Mouse (Mus musculus): ENCODE results near the gene Actr5. TPM values are rescaled to one million over a fixed set of nuclear protein-coding genes. Genes with fewer than 3 reads are reported as not detected.

The Actr5 gene
- polyA plus RNA-seq, 1 experiment, result 6.4 TPM

DNA sequence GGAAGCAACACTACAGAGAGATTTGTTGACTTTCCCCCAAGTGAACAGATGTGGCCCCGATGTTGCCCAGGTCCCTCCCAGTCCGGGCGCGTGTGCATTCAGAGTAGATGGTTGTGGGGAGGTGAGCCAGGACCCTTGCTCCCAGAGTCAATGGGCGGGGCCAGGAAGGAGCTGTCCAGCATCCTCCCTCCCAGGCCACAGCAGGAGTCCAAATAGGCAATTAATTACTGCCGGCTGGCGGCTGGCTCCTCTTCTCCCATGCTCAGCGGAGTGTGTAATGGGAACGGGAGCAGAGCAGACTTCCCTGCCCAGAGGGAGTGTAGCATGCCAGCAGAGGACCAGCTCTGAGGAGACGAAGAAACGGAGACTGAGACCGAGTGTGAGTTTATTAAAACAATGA is 29.6 kb upstream of the Actr5 start:
- DNase-seq, result peak; percentile 68
- TF ChIP-seq CTCF (conservative IDR thresholded peaks at IDR 0.05; ENCODE audit: insufficient read depth, insufficient read length, low read depth, low read length), result no peak
- no peak for TF ChIP-seq POLR2A (IDR thresholded peaks at IDR 0.05; ENCODE audit: low read depth, low read length)
- WGBS, result 2% methylated on average over 12 of the region's 12 CpGs
- Histone ChIP-seq H3K4me3 (ENCODE audit: insufficient read depth, low read depth, low read length) (no peak overlapping the region), H3K4me1 (ENCODE audit: control insufficient read depth, insufficient read depth, low read length) (no peaks in the 10 kb centered on the region), H3K27me3 (replicated peaks; ENCODE audit: control insufficient read depth, insufficient read depth, low read length) (no peaks in the 10 kb centered on the region), H3K36me3 (ENCODE audit: control insufficient read depth, insufficient read depth, low read length) (no peaks in the 10 kb centered on the region), H3K27ac (ENCODE audit: insufficient read depth, low read depth, low read length) (no peak overlapping the region)

GRCm38 (mm10) chr2:158595577-158595976 is 29.1 kb upstream of the Actr5 start:
- Histone ChIP-seq H3K36me3 (ENCODE audit: control insufficient read depth, insufficient read depth, low read length) (no peaks in the 10 kb centered on the region), H3K27me3 (replicated peaks; ENCODE audit: control insufficient read depth, insufficient read depth, low read length) (no peaks in the 10 kb centered on the region), H3K4me3 (ENCODE audit: insufficient read depth, low read depth, low read length) (no peak overlapping the region), H3K27ac (ENCODE audit: insufficient read depth, low read depth, low read length) (no peak overlapping the region), H3K4me1 (ENCODE audit: control insufficient read depth, insufficient read depth, low read length) (no peaks in the 10 kb centered on the region)
- 19% methylated on average over 7 of the region's 7 CpGs for WGBS
- no peak for TF ChIP-seq POLR2A (IDR thresholded peaks at IDR 0.05; ENCODE audit: low read depth, low read length)
- no peak for TF ChIP-seq CTCF (conservative IDR thresholded peaks at IDR 0.05; ENCODE audit: insufficient read depth, insufficient read length, low read depth, low read length)
- DNase-seq, result no peak

DNA sequence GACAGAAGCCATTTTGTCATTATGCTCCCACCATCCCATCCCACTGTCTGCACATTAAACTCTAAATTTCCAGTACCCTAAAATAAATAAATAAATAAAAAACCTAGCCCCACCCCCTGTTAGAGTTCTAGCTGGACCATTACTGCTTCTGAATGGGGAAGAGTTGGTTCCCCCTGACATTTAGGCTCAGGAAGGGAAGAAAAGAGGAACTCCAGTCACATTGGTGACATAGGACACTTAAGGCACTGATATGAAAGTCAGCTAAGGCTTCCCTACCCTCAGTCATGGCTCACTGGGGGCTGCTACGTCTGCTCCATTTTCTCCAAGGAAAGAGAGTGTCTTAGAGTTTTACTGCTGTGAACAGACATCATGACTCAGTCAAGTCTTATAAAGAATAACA is 27.9 kb upstream of the Actr5 start:
- no peak for DNase-seq

GRCm38 (mm10) chr2:158600517-158600916 is 24.2 kb upstream of the Actr5 start:
- Histone ChIP-seq H3K27ac (ENCODE audit: insufficient read depth, low read depth, low read length) (no peak overlapping the region), H3K36me3 (ENCODE audit: control insufficient read depth, insufficient read depth, low read length) (no peaks in the 10 kb centered on the region), H3K4me1 (ENCODE audit: control insufficient read depth, insufficient read depth, low read length) (no peaks in the 10 kb centered on the region), H3K4me3 (ENCODE audit: insufficient read depth, low read depth, low read length) (no peak overlapping the region), H3K27me3 (replicated peaks; ENCODE audit: control insufficient read depth, insufficient read depth, low read length) (no peaks in the 10 kb centered on the region; the same call in 1 of the 2 replicates)
- TF ChIP-seq CTCF (conservative IDR thresholded peaks at IDR 0.05; ENCODE audit: insufficient read depth, insufficient read length, low read depth, low read length), result no peak
- no peak for TF ChIP-seq POLR2A (IDR thresholded peaks at IDR 0.05; ENCODE audit: low read depth, low read length)
- WGBS, result 11% methylated on average over 3 of the region's 3 CpGs
- DNase-seq, result no peak

More for the DNA sequence above, 27.9 kb upstream of the Actr5 start:
- no peak for TF ChIP-seq CTCF (conservative IDR thresholded peaks at IDR 0.05; ENCODE audit: insufficient read depth, insufficient read length, low read depth, low read length)
- TF ChIP-seq POLR2A (IDR thresholded peaks at IDR 0.05; ENCODE audit: low read depth, low read length), result no peak
- Histone ChIP-seq H3K27ac (ENCODE audit: insufficient read depth, low read depth, low read length) (no peak overlapping the region), H3K4me1 (ENCODE audit: control insufficient read depth, insufficient read depth, low read length) (no peaks in the 10 kb centered on the region), H3K27me3 (replicated peaks; ENCODE audit: control insufficient read depth, insufficient read depth, low read length) (no peaks in the 10 kb centered on the region), H3K4me3 (ENCODE audit: insufficient read depth, low read depth, low read length) (no peak overlapping the region), H3K36me3 (ENCODE audit: control insufficient read depth, insufficient read depth, low read length) (no peaks in the 10 kb centered on the region)
- WGBS, result 74% methylated on average over 1 of the region's 1 CpGs

- 81% methylated on average over 1 of the region's 1 CpGs for WGBS
- Histone ChIP-seq H3K4me1 (ENCODE audit: control insufficient read depth, insufficient read depth, low read length) (no peaks in the 10 kb centered on the region), H3K27ac (ENCODE audit: insufficient read depth, low read depth, low read length) (no peak overlapping the region), H3K27me3 (replicated peaks; ENCODE audit: control insufficient read depth, insufficient read depth, low read length) (no peaks in the 10 kb centered on the region; the same call in 1 of the 2 replicates), H3K36me3 (ENCODE audit: control insufficient read depth, insufficient read depth, low read length) (no peaks in the 10 kb centered on the region), H3K4me3 (ENCODE audit: insufficient read depth, low read depth, low read length) (no peak overlapping the region)
- TF ChIP-seq CTCF (conservative IDR thresholded peaks at IDR 0.05; ENCODE audit: insufficient read depth, insufficient read length, low read depth, low read length) (no peak), POLR2A (IDR thresholded peaks at IDR 0.05; ENCODE audit: low read depth, low read length) (no peak)
- DNase-seq, result no peak
Measured at GRCm38 (mm10) chr2:158601326-158601725, 23.4 kb upstream of the Actr5 start.

DNA sequence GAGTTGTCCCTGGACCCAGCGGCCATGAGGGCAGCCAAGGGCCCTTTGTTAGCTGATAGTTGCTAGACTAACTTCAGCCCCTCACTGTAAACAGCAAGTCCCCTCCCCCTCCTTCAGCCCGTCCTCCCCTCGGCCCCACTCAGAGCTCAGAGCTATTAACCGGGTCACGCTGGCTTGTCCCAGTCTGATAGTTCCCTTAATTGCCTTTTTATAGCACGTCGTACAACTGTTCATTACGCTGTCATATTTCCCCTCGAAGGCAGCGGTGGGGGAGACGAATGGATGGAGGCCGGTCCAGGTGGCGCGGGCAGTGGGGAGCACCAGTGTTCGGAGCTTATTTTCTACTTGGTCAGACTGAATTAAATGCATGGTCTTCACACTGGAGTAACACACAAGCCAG is 22.0 kb upstream of the Actr5 start:
- Histone ChIP-seq H3K36me3 (ENCODE audit: control insufficient read depth, insufficient read depth, low read length) (no peaks in the 10 kb centered on the region), H3K27ac (ENCODE audit: insufficient read depth, low read depth, low read length) (no peak overlapping the region), H3K27me3 (replicated peaks; ENCODE audit: control insufficient read depth, insufficient read depth, low read length) (no peaks in the 10 kb centered on the region; the same call in 1 of the 2 replicates), H3K4me3 (ENCODE audit: insufficient read depth, low read depth, low read length) (no peak overlapping the region), H3K4me1 (ENCODE audit: control insufficient read depth, insufficient read depth, low read length) (no peaks in the 10 kb centered on the region)
- WGBS, result 6% methylated on average over 15 of the region's 15 CpGs
- no peak for DNase-seq
- TF ChIP-seq CTCF (conservative IDR thresholded peaks at IDR 0.05; ENCODE audit: insufficient read depth, insufficient read length, low read depth, low read length) (no peak), POLR2A (IDR thresholded peaks at IDR 0.05; ENCODE audit: low read depth, low read length) (no peak)

GRCm38 (mm10) chr2:158606511-158606964 is 18.1 kb upstream of the Actr5 start:
- Histone ChIP-seq H3K27me3 (replicated peaks; ENCODE audit: control insufficient read depth, insufficient read depth, low read length) (peaks cover 2% of the 10 kb centered on the region; the same call in 1 of the 2 replicates), H3K27ac (ENCODE audit: insufficient read depth, low read depth, low read length) (no peak overlapping the region), H3K4me3 (ENCODE audit: insufficient read depth, low read depth, low read length) (no peak overlapping the region), H3K4me1 (ENCODE audit: control insufficient read depth, insufficient read depth, low read length) (no peaks in the 10 kb centered on the region), H3K36me3 (ENCODE audit: control insufficient read depth, insufficient read depth, low read length) (no peaks in the 10 kb centered on the region)
- 4% methylated on average over 4 of the region's 4 CpGs for WGBS
- no peak for TF ChIP-seq POLR2A (IDR thresholded peaks at IDR 0.05; ENCODE audit: low read depth, low read length)
- no peak for TF ChIP-seq CTCF (conservative IDR thresholded peaks at IDR 0.05; ENCODE audit: insufficient read depth, insufficient read length, low read depth, low read length)
- no peak for DNase-seq
